Mouse (Mus musculus): Measurements from ENCODE around the gene Nedd4. TPM values are rescaled to one million over a fixed set of nuclear protein-coding genes. Genes with fewer than 3 reads are reported as not detected.

Gene Nedd4
- polyA plus RNA-seq, 1 experiment, result 612 TPM

GRCm38 (mm10) chr9:72685231-72685630 is 23.1 kb downstream of the Nedd4 start:
- no peak for TF ChIP-seq CTCF (IDR thresholded peaks at IDR 0.05; ENCODE audit: borderline replicate concordance, extremely low read depth, insufficient read depth, insufficient read length)
- TF ChIP-seq POLR2A (IDR thresholded peaks at IDR 0.05; ENCODE audit: borderline replicate concordance, extremely low read depth, insufficient read depth, insufficient read length, poor library complexity, severe bottlenecking), result no peak
- no peak for DNase-seq (ENCODE audit: low read depth)

- TF ChIP-seq POLR2A (IDR thresholded peaks at IDR 0.05; ENCODE audit: borderline replicate concordance, extremely low read depth, insufficient read depth, insufficient read length, poor library complexity, severe bottlenecking), result no peak
- TF ChIP-seq CTCF (IDR thresholded peaks at IDR 0.05; ENCODE audit: borderline replicate concordance, extremely low read depth, insufficient read depth, insufficient read length), result no peak
- no peak for DNase-seq (ENCODE audit: low read depth)
Measured at GRCm38 (mm10) chr9:72686506-72686905, 24.4 kb downstream of the Nedd4 start.

- no peak for DNase-seq (ENCODE audit: low read depth)
- TF ChIP-seq POLR2A (IDR thresholded peaks at IDR 0.05; ENCODE audit: borderline replicate concordance, extremely low read depth, insufficient read depth, insufficient read length, poor library complexity, severe bottlenecking) (no peak), CTCF (IDR thresholded peaks at IDR 0.05; ENCODE audit: borderline replicate concordance, extremely low read depth, insufficient read depth, insufficient read length) (no peak)
Measured at GRCm38 (mm10) chr9:72689522-72689921, 27.4 kb downstream of the Nedd4 start.

GRCm38 (mm10) chr9:72690811-72691210 is 28.7 kb downstream of the Nedd4 start:
- no peak for DNase-seq (ENCODE audit: low read depth)
- TF ChIP-seq CTCF (IDR thresholded peaks at IDR 0.05; ENCODE audit: borderline replicate concordance, extremely low read depth, insufficient read depth, insufficient read length), result no peak
- no peak for TF ChIP-seq POLR2A (IDR thresholded peaks at IDR 0.05; ENCODE audit: borderline replicate concordance, extremely low read depth, insufficient read depth, insufficient read length, poor library complexity, severe bottlenecking)

GRCm38 (mm10) chr9:72691942-72692341 is 29.8 kb downstream of the Nedd4 start:
- no peak for DNase-seq (ENCODE audit: low read depth)
- TF ChIP-seq CTCF (IDR thresholded peaks at IDR 0.05; ENCODE audit: borderline replicate concordance, extremely low read depth, insufficient read depth, insufficient read length), result no peak
- TF ChIP-seq POLR2A (IDR thresholded peaks at IDR 0.05; ENCODE audit: borderline replicate concordance, extremely low read depth, insufficient read depth, insufficient read length, poor library complexity, severe bottlenecking), result no peak

GRCm38 (mm10) chr9:72693081-72693696 is 31.0 kb downstream of the Nedd4 start:
- DNase-seq (ENCODE audit: low read depth), result peak; percentile 49

GRCm38 (mm10) chr9:72693861-72694260 is 31.7 kb downstream of the Nedd4 start:
- DNase-seq (ENCODE audit: low read depth), result no peak
- no peak for TF ChIP-seq CTCF (IDR thresholded peaks at IDR 0.05; ENCODE audit: borderline replicate concordance, extremely low read depth, insufficient read depth, insufficient read length)
- no peak for TF ChIP-seq POLR2A (IDR thresholded peaks at IDR 0.05; ENCODE audit: borderline replicate concordance, extremely low read depth, insufficient read depth, insufficient read length, poor library complexity, severe bottlenecking)

More at GRCm38 (mm10) chr9:72693081-72693696, 31.0 kb downstream of the Nedd4 start:
- TF ChIP-seq CTCF (IDR thresholded peaks at IDR 0.05; ENCODE audit: borderline replicate concordance, extremely low read depth, insufficient read depth, insufficient read length) (no peak), POLR2A (IDR thresholded peaks at IDR 0.05; ENCODE audit: borderline replicate concordance, extremely low read depth, insufficient read depth, insufficient read length, poor library complexity, severe bottlenecking) (no peak)

GRCm38 (mm10) chr9:72696508-72696907 is 34.4 kb downstream of the Nedd4 start:
- TF ChIP-seq POLR2A (IDR thresholded peaks at IDR 0.05; ENCODE audit: borderline replicate concordance, extremely low read depth, insufficient read depth, insufficient read length, poor library complexity, severe bottlenecking) (no peak), CTCF (IDR thresholded peaks at IDR 0.05; ENCODE audit: borderline replicate concordance, extremely low read depth, insufficient read depth, insufficient read length) (no peak)
- DNase-seq (ENCODE audit: low read depth), result no peak

- TF ChIP-seq POLR2A (IDR thresholded peaks at IDR 0.05; ENCODE audit: borderline replicate concordance, extremely low read depth, insufficient read depth, insufficient read length, poor library complexity, severe bottlenecking) (no peak), CTCF (IDR thresholded peaks at IDR 0.05; ENCODE audit: borderline replicate concordance, extremely low read depth, insufficient read depth, insufficient read length) (no peak)
- DNase-seq (ENCODE audit: low read depth), result no peak
Measured at GRCm38 (mm10) chr9:72697779-72698178, 35.6 kb downstream of the Nedd4 start.

GRCm38 (mm10) chr9:72699702-72700101 is 37.6 kb downstream of the Nedd4 start:
- DNase-seq (ENCODE audit: low read depth), result no peak
- TF ChIP-seq CTCF (IDR thresholded peaks at IDR 0.05; ENCODE audit: borderline replicate concordance, extremely low read depth, insufficient read depth, insufficient read length) (no peak), POLR2A (IDR thresholded peaks at IDR 0.05; ENCODE audit: borderline replicate concordance, extremely low read depth, insufficient read depth, insufficient read length, poor library complexity, severe bottlenecking) (no peak)

- no peak for DNase-seq (ENCODE audit: low read depth)
- TF ChIP-seq POLR2A (IDR thresholded peaks at IDR 0.05; ENCODE audit: borderline replicate concordance, extremely low read depth, insufficient read depth, insufficient read length, poor library complexity, severe bottlenecking) (no peak), CTCF (IDR thresholded peaks at IDR 0.05; ENCODE audit: borderline replicate concordance, extremely low read depth, insufficient read depth, insufficient read length) (no peak)
Measured at GRCm38 (mm10) chr9:72701441-72701840, 39.3 kb downstream of the Nedd4 start.

GRCm38 (mm10) chr9:72702075-72702474 is 39.9 kb downstream of the Nedd4 start:
- DNase-seq (ENCODE audit: low read depth), result peak; percentile 42
- TF ChIP-seq POLR2A (IDR thresholded peaks at IDR 0.05; ENCODE audit: borderline replicate concordance, extremely low read depth, insufficient read depth, insufficient read length, poor library complexity, severe bottlenecking), result no peak
- no peak for TF ChIP-seq CTCF (IDR thresholded peaks at IDR 0.05; ENCODE audit: borderline replicate concordance, extremely low read depth, insufficient read depth, insufficient read length)

Data from brain, embryonic 14.5 days (tissue).